Mouse (Mus musculus) cortical plate, adult 2 months (tissue): ENCODE data around the gene Plcb2. TPM values are rescaled to one million over a fixed set of nuclear protein-coding genes. Genes with fewer than 3 reads are reported as not detected.

Experiments
- H3K27ac ChIP-seq: fragments of 200-500 bp; 2 replicates; pipeline ENCODE4 v1.5.1; 2012; ENCODE audit warnings: low read length, control low read depth, inconsistent platforms; ENCODE audit not compliant: insufficient read depth
- H3K4me1 ChIP-seq: fragments of 200-500 bp; 2 replicates; pipeline ENCODE4 v1.6.1; 2011; ENCODE audit warnings: low read length; ENCODE audit not compliant: control insufficient read depth, insufficient read depth
- H3K4me3 ChIP-seq: fragments of 200-500 bp; 2 replicates; pipeline ENCODE4 v1.5.1; 2011; ENCODE audit warnings: mild to moderate bottlenecking, low read length, control low read depth; ENCODE audit not compliant: insufficient read depth
- CTCF ChIP-seq: fragments of 200-500 bp; IDR thresholded peaks from 2 replicates; pipeline ENCODE4 v1.5.1; 2011; ENCODE audit warnings: mild to moderate bottlenecking, control low read depth, low read length; ENCODE audit not compliant: insufficient read depth; ENCODE audit errors: extremely low read depth
- POLR2A ChIP-seq: fragments of 200-500 bp; IDR thresholded peaks from 2 replicates; pipeline ENCODE4 v1.6.1; 2011; ENCODE audit warnings: mild to moderate bottlenecking, low read length, control low read depth; ENCODE audit not compliant: insufficient read depth; ENCODE audit errors: extremely low read depth
- polyA plus RNA-seq: library from polyadenylated mRNA; depleted of rRNA; stranded (reverse); fragments of >200 nt; gene quantifications from 2 replicates; pipeline ENCODE4 v1.2.3, GENCODE M21; 2012

The Plcb2 gene
- polyA plus RNA-seq, 1 experiment: 2.9 TPM

GRCm38 (mm10) chr2:118741183-118741582, 12.9 kb upstream of the Plcb2 start:
- TF ChIP-seq CTCF (no peak), POLR2A (no peak)
- no peak overlapping the region for H3K27ac ChIP-seq
- no peak overlapping the region for H3K4me3 ChIP-seq
- H3K4me1 ChIP-seq: peaks cover 2% of the 10 kb centered on the region

- no peak overlapping the region for H3K4me3 ChIP-seq
- H3K27ac ChIP-seq: no peak overlapping the region
- H3K4me1 ChIP-seq: peaks cover 2% of the 10 kb centered on the region
- TF ChIP-seq POLR2A: no peak
- no peak for TF ChIP-seq CTCF
Observed at GRCm38 (mm10) chr2:118740341-118740740, 12.1 kb upstream of the Plcb2 start.

GRCm38 (mm10) chr2:118733341-118733740, 5.1 kb upstream of the Plcb2 start:
- TF ChIP-seq POLR2A (no peak), CTCF (no peak)
- H3K27ac ChIP-seq: no peak overlapping the region
- H3K4me1 ChIP-seq: no peaks in the 10 kb centered on the region; the same call in 1 of the 2 replicates
- no peak overlapping the region for H3K4me3 ChIP-seq

GRCm38 (mm10) chr2:118731981-118732380, 3.7 kb upstream of the Plcb2 start:
- Histone ChIP-seq H3K4me3 (no peak overlapping the region), H3K4me1 (no peaks in the 10 kb centered on the region; the same call in 1 of the 2 replicates), H3K27ac (no peak overlapping the region)
- no peak for TF ChIP-seq POLR2A
- no peak for TF ChIP-seq CTCF

GRCm38 (mm10) chr2:118730622-118730915, 2.3 kb upstream of the Plcb2 start:
- no peaks in the 10 kb centered on the region; the same call in 1 of the 2 replicates for H3K4me1 ChIP-seq
- TF ChIP-seq POLR2A (no peak), CTCF (peak; percentile 74)
- H3K4me3 ChIP-seq: no peak overlapping the region
- no peak overlapping the region for H3K27ac ChIP-seq

- Histone ChIP-seq H3K4me3 (no peak overlapping the region), H3K27ac (no peak overlapping the region), H3K4me1 (no peaks in the 10 kb centered on the region; the same call in 1 of the 2 replicates)
- TF ChIP-seq POLR2A: no peak
- no peak for TF ChIP-seq CTCF
Observed at GRCm38 (mm10) chr2:118729816-118730621, 1.8 kb upstream of the Plcb2 start.

- no peak overlapping the region for H3K4me3 ChIP-seq
- no peaks in the 10 kb centered on the region; the same call in 1 of the 2 replicates for H3K4me1 ChIP-seq
- H3K27ac ChIP-seq: no peak overlapping the region
- no peak for TF ChIP-seq POLR2A
- no peak for TF ChIP-seq CTCF
Observed at GRCm38 (mm10) chr2:118729194-118729593, 956 bp upstream of the Plcb2 start.

GRCm38 (mm10) chr2:118727911-118728310, 327 bp downstream of the Plcb2 start:
- H3K4me3 ChIP-seq: no peak overlapping the region
- H3K27ac ChIP-seq: no peak overlapping the region
- TF ChIP-seq POLR2A (no peak), CTCF (no peak)
- no peaks in the 10 kb centered on the region for H3K4me1 ChIP-seq

- H3K4me3 ChIP-seq: no peak overlapping the region
- no peaks in the 10 kb centered on the region for H3K4me1 ChIP-seq
- no peak overlapping the region for H3K27ac ChIP-seq
- TF ChIP-seq POLR2A (no peak), CTCF (no peak)
Observed at GRCm38 (mm10) chr2:118726873-118727272, 1.4 kb downstream of the Plcb2 start.

- Histone ChIP-seq H3K4me3 (no peak overlapping the region), H3K4me1 (no peaks in the 10 kb centered on the region), H3K27ac (no peak overlapping the region)
- TF ChIP-seq CTCF (no peak), POLR2A (no peak)
Observed at GRCm38 (mm10) chr2:118725511-118725910, 2.7 kb downstream of the Plcb2 start.
